Mouse (Mus musculus) layer of hippocampus, adult 11-12 months (tissue): ENCODE measurements around the gene Kcmf1.

Experiments used
- DNase-seq: peaks from one replicate; pipeline ENCODE4 v3.0.0; 2022; ENCODE audit warnings: low spot score

Kcmf1 gene

GRCm38 (mm10) chr6:72899781-72900681, at the start of gene Kcmf1:
Gene Kcmf1 (minus strand): TSS chr6:72899979.
- DNase-seq: peak; percentile 58

- peak; percentile 83 for DNase-seq
These were observed 49.5 kb upstream of the Kcmf1 start for GRCm38 (mm10) chr6:72949161-72949756.

- DNase-seq: no peak
These were observed 48.6 kb upstream of the Kcmf1 start for GRCm38 (mm10) chr6:72948392-72948791.

GRCm38 (mm10) chr6:72947960-72948359, 48.2 kb upstream of the Kcmf1 start:
- DNase-seq: no peak

- peak; percentile 80 for DNase-seq
These were observed 40.7 kb upstream of the Kcmf1 start for GRCm38 (mm10) chr6:72940493-72940892.

- DNase-seq: no peak
These were observed 38.1 kb upstream of the Kcmf1 start for GRCm38 (mm10) chr6:72937859-72938258.

GRCm38 (mm10) chr6:72937430-72937829, 37.7 kb upstream of the Kcmf1 start:
- no peak for DNase-seq

- DNase-seq: no peak
These were observed 33.2 kb upstream of the Kcmf1 start for GRCm38 (mm10) chr6:72932955-72933354.

- no peak for DNase-seq
These were observed 31.8 kb upstream of the Kcmf1 start for GRCm38 (mm10) chr6:72931533-72931932.

- DNase-seq: no peak
These were observed 30.1 kb upstream of the Kcmf1 start for GRCm38 (mm10) chr6:72929795-72930398.

GRCm38 (mm10) chr6:72926755-72927482, 27.1 kb upstream of the Kcmf1 start:
- DNase-seq: no peak

GRCm38 (mm10) chr6:72926031-72926430, 26.3 kb upstream of the Kcmf1 start:
- DNase-seq: no peak

GRCm38 (mm10) chr6:72923381-72923780, 23.6 kb upstream of the Kcmf1 start:
- DNase-seq: no peak

- no peak for DNase-seq
These were observed 21.3 kb upstream of the Kcmf1 start for GRCm38 (mm10) chr6:72921081-72921480.

GRCm38 (mm10) chr6:72918510-72919033, 18.8 kb upstream of the Kcmf1 start:
- DNase-seq: no peak

GRCm38 (mm10) chr6:72916330-72916729, 16.6 kb upstream of the Kcmf1 start:
- DNase-seq: no peak

GRCm38 (mm10) chr6:72914087-72914749, 14.4 kb upstream of the Kcmf1 start:
- DNase-seq: no peak

- DNase-seq: no peak
These were observed 11.5 kb upstream of the Kcmf1 start for GRCm38 (mm10) chr6:72911261-72911660.

- no peak for DNase-seq
These were observed 2.6 kb upstream of the Kcmf1 start for GRCm38 (mm10) chr6:72902254-72902990.

GRCm38 (mm10) chr6:72900952-72901351, 1.2 kb upstream of the Kcmf1 start:
- no peak for DNase-seq
